Mouse (Mus musculus): Measurements from ENCODE around the gene Mpz. TPM values are rescaled to one million over a fixed set of nuclear protein-coding genes. Genes with fewer than 3 reads are reported as not detected.

The Mpz gene
- polyA plus RNA-seq, 1 experiment from 2014 or later = not detected

- Histone ChIP-seq H3K4me2 (peak overlapping the region; percentile 85), H3K9ac (peak overlapping the region; percentile 61), H3K4me1 (replicated peaks) (peaks cover 68% of the 10 kb centered on the region), H3K36me3 (replicated peaks) (no peaks in the 10 kb centered on the region), H3K27me3 (no peaks in the 10 kb centered on the region), H3K9me3 (replicated peaks) (no peaks in the 10 kb centered on the region), H3K4me3 (replicated peaks) (peak overlapping the region; percentile 69), H3K27ac (replicated peaks) (peak overlapping the region; percentile 88)
- 3% methylated on average over 15 of the region's 15 CpGs for WGBS (ENCODE audit: insufficient replicate concordance)
- peak; percentile 10 for ATAC-seq (ENCODE audit: insufficient read depth)
These were observed 38.5 kb upstream of the Mpz start for GRCm38 (mm10) chr1:171111781-171112575.

- 63% methylated on average over 4 of the region's 4 CpGs for WGBS (ENCODE audit: insufficient replicate concordance)
- Histone ChIP-seq H3K9ac (no peak overlapping the region), H3K4me1 (replicated peaks) (peaks cover 73% of the 10 kb centered on the region), H3K4me2 (peak overlapping the region; percentile 85), H3K4me3 (replicated peaks) (no peak overlapping the region), H3K27ac (replicated peaks) (no peak overlapping the region), H3K36me3 (replicated peaks) (no peaks in the 10 kb centered on the region), H3K9me3 (replicated peaks) (no peaks in the 10 kb centered on the region), H3K27me3 (no peaks in the 10 kb centered on the region)
- no peak for ATAC-seq (ENCODE audit: insufficient read depth)
These were observed 37.5 kb upstream of the Mpz start for GRCm38 (mm10) chr1:171112986-171113385.

DNA sequence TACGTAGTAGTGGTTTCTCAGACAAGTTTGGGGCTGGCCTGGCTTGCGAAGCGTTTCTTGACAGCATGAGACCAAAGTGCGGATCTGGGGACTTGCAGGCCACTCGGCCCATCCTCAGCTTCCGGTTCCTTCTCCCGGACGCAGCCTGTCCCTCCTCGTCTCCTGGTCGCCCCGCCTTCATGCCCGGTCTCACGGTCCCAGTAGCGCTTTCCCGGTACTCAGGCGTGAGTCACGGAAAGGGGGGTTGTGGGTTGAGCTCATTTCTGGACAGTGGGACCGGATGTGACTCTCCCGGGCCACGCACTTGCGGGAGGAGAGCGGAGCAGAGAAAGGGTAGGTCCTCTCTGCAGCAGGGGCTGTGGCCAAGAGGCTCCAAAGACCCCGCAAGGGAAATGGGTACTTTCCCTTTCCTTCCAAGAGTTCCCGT is 36.6 kb upstream of the Mpz start, which contains the start of gene Cfap126:
Gene Cfap126 (plus strand): TSS at position 46 of the 427 bp plus-strand sequence.
- Histone ChIP-seq H3K4me2 (peak within 1 kb of the TSS; percentile 85), H3K9me3 (replicated peaks) (no peaks in the 10 kb centered on the region), H3K4me1 (replicated peaks) (peaks cover 77% of the 10 kb centered on the region), H3K27me3 (no peaks in the 10 kb centered on the region), H3K36me3 (replicated peaks) (no peaks in the 10 kb centered on the region), H3K27ac (replicated peaks) (peak within 1 kb of the TSS; percentile 73), H3K9ac (peak within 1 kb of the TSS; percentile 66), H3K4me3 (replicated peaks) (peak within 1 kb of the TSS; percentile 64)
- peak; percentile 17; the same call in 1 of the 2 replicates for ATAC-seq (ENCODE audit: insufficient read depth)
- WGBS (ENCODE audit: insufficient replicate concordance) = 2% methylated on average over 24 of the region's 24 CpGs

DNA sequence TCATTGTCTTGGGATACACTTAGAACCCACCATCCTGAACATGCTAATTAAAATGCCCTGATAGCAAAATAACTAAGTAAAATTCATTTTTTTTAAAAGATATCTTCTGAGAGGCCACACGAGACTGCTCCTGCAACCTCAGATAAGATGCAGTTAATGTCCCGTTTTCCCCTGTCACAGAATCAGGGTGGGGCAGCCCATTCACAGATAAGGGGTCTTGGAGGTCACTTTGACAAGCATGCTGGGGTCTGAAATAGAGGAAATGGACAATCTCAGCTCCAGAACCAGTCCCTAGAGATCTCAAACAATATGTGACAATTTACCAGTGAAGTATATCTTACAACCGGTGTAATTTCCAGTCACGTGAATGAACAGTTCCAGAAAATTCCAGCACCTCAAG is 34.2 kb upstream of the Mpz start:
- Histone ChIP-seq H3K9ac (no peak overlapping the region), H3K27me3 (no peaks in the 10 kb centered on the region), H3K36me3 (replicated peaks) (no peaks in the 10 kb centered on the region), H3K9me3 (replicated peaks) (no peaks in the 10 kb centered on the region), H3K4me3 (replicated peaks) (no peak overlapping the region), H3K4me1 (replicated peaks) (peaks cover 63% of the 10 kb centered on the region), H3K27ac (replicated peaks) (peak overlapping the region; percentile 14; the same call in 1 of the 2 replicates), H3K4me2 (peak overlapping the region; percentile 13)
- ATAC-seq (ENCODE audit: insufficient read depth) = no peak
- 37% methylated on average over 4 of the region's 4 CpGs for WGBS (ENCODE audit: insufficient replicate concordance)

- no peaks in the 10 kb centered on the region for H3K36me3 ChIP-seq (replicated peaks)
- no peaks in the 10 kb centered on the region for H3K27me3 ChIP-seq
- no peak overlapping the region for H3K4me3 ChIP-seq (replicated peaks)
- ATAC-seq (ENCODE audit: insufficient read depth) = peak; percentile 33; the same call in 1 of the 2 replicates
- no peak overlapping the region for H3K4me2 ChIP-seq
- WGBS (ENCODE audit: insufficient replicate concordance) = 4% methylated on average over 4 of the region's 4 CpGs
- H3K9me3 ChIP-seq (replicated peaks) = no peaks in the 10 kb centered on the region
- H3K9ac ChIP-seq = no peak overlapping the region
- H3K27ac ChIP-seq (replicated peaks) = no peak overlapping the region
- peaks cover 63% of the 10 kb centered on the region for H3K4me1 ChIP-seq (replicated peaks)
These were observed 32.2 kb upstream of the Mpz start for GRCm38 (mm10) chr1:171118269-171118684.

DNA sequence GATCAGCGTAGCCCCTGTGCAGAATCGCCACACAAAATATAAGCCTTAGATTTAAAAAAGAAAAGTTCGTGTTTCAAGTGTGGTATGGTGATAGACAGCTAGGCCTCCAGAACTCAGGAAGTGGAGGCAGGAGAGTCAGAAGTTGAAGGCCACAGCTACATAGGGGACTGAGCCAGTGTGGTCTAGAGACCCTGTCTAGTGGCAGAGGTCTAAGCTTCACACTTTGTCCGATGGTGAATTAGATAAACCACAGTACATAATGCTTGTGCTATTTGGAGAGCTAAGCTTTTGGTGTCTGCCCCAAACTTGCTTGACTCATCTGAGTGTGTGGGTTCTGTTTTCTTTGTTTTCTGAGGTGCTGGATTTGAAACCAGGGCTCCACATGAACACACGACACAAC is 31.5 kb upstream of the Mpz start:
- H3K4me3 ChIP-seq (replicated peaks) = no peak overlapping the region
- no peak overlapping the region for H3K4me2 ChIP-seq
- H3K4me1 ChIP-seq (replicated peaks) = peaks cover 63% of the 10 kb centered on the region
- H3K9me3 ChIP-seq (replicated peaks) = no peaks in the 10 kb centered on the region
- H3K27ac ChIP-seq (replicated peaks) = 0 out of 2 replicates have a peak overlapping the region, but pooled peaks have one; percentile 21
- no peak for ATAC-seq (ENCODE audit: insufficient read depth)
- H3K9ac ChIP-seq = no peak overlapping the region; the same call in 1 of the 2 replicates
- 63% methylated on average over 5 of the region's 5 CpGs for WGBS (ENCODE audit: insufficient replicate concordance)
- no peaks in the 10 kb centered on the region for H3K27me3 ChIP-seq
- H3K36me3 ChIP-seq (replicated peaks) = no peaks in the 10 kb centered on the region

GRCm38 (mm10) chr1:171119405-171119804 is 31.1 kb upstream of the Mpz start:
- H3K9me3 ChIP-seq (replicated peaks) = no peaks in the 10 kb centered on the region
- H3K4me3 ChIP-seq (replicated peaks) = no peak overlapping the region
- no peak overlapping the region for H3K4me2 ChIP-seq
- WGBS (ENCODE audit: insufficient replicate concordance) = 82% methylated on average over 14 of the region's 14 CpGs
- no peak for ATAC-seq (ENCODE audit: insufficient read depth)
- no peak overlapping the region for H3K9ac ChIP-seq
- H3K36me3 ChIP-seq (replicated peaks) = no peaks in the 10 kb centered on the region
- H3K27ac ChIP-seq (replicated peaks) = no peak overlapping the region
- H3K4me1 ChIP-seq (replicated peaks) = peaks cover 63% of the 10 kb centered on the region
- no peaks in the 10 kb centered on the region for H3K27me3 ChIP-seq

GRCm38 (mm10) chr1:171120893-171121292 is 29.6 kb upstream of the Mpz start:
- H3K9ac ChIP-seq = no peak overlapping the region
- no peak for ATAC-seq (ENCODE audit: insufficient read depth)
- H3K27ac ChIP-seq (replicated peaks) = no peak overlapping the region
- H3K9me3 ChIP-seq (replicated peaks) = no peaks in the 10 kb centered on the region
- no peaks in the 10 kb centered on the region for H3K27me3 ChIP-seq
- no peaks in the 10 kb centered on the region for H3K36me3 ChIP-seq (replicated peaks)
- H3K4me2 ChIP-seq = no peak overlapping the region
- H3K4me1 ChIP-seq (replicated peaks) = peaks cover 60% of the 10 kb centered on the region
- 56% methylated on average over 3 of the region's 3 CpGs for WGBS (ENCODE audit: insufficient replicate concordance)
- H3K4me3 ChIP-seq (replicated peaks) = no peak overlapping the region

- ATAC-seq (ENCODE audit: insufficient read depth) = no peak
- Histone ChIP-seq H3K36me3 (replicated peaks) (0 out of 2 replicates have a peak, but pooled peaks cover 4% of the 10 kb centered on the region), H3K27ac (replicated peaks) (no peak overlapping the region), H3K4me1 (replicated peaks) (peaks cover 51% of the 10 kb centered on the region), H3K27me3 (no peaks in the 10 kb centered on the region), H3K9ac (no peak overlapping the region), H3K4me2 (no peak overlapping the region), H3K9me3 (replicated peaks) (no peaks in the 10 kb centered on the region), H3K4me3 (replicated peaks) (no peak overlapping the region)
- 51% methylated on average over 5 of the region's 5 CpGs for WGBS (ENCODE audit: insufficient replicate concordance)
These were observed 28.7 kb upstream of the Mpz start for GRCm38 (mm10) chr1:171121839-171122238.

- 37% methylated on average over 7 of the region's 7 CpGs for WGBS (ENCODE audit: insufficient replicate concordance)
- Histone ChIP-seq H3K4me2 (peak overlapping the region; percentile 35), H3K4me3 (replicated peaks) (no peak overlapping the region), H3K9me3 (replicated peaks) (no peaks in the 10 kb centered on the region), H3K4me1 (replicated peaks) (peaks cover 45% of the 10 kb centered on the region), H3K27me3 (no peaks in the 10 kb centered on the region), H3K36me3 (replicated peaks) (peaks cover 13% of the 10 kb centered on the region; the same call in 1 of the 2 replicates), H3K9ac (no peak overlapping the region), H3K27ac (replicated peaks) (peak overlapping the region; percentile 63)
- ATAC-seq (ENCODE audit: insufficient read depth) = peak; percentile 23; the same call in 1 of the 2 replicates
These were observed 27.6 kb upstream of the Mpz start for GRCm38 (mm10) chr1:171122932-171123331.

- Histone ChIP-seq H3K4me3 (replicated peaks) (no peak overlapping the region; the same call in 1 of the 2 replicates), H3K36me3 (replicated peaks) (peaks cover 27% of the 10 kb centered on the region), H3K4me1 (replicated peaks) (peaks cover 41% of the 10 kb centered on the region), H3K27ac (replicated peaks) (peak overlapping the region; percentile 63), H3K9ac (no peak overlapping the region), H3K9me3 (replicated peaks) (no peaks in the 10 kb centered on the region), H3K4me2 (peak overlapping the region; percentile 59), H3K27me3 (no peaks in the 10 kb centered on the region)
- 30% methylated on average over 5 of the region's 5 CpGs for WGBS (ENCODE audit: insufficient replicate concordance)
- peak; percentile 92 for ATAC-seq (ENCODE audit: insufficient read depth)
These were observed 26.1 kb upstream of the Mpz start for GRCm38 (mm10) chr1:171124398-171124797.

All from liver, embryonic 15.5 days (tissue).